Mouse (Mus musculus): ENCODE results near the gene Cep89.

DNA sequence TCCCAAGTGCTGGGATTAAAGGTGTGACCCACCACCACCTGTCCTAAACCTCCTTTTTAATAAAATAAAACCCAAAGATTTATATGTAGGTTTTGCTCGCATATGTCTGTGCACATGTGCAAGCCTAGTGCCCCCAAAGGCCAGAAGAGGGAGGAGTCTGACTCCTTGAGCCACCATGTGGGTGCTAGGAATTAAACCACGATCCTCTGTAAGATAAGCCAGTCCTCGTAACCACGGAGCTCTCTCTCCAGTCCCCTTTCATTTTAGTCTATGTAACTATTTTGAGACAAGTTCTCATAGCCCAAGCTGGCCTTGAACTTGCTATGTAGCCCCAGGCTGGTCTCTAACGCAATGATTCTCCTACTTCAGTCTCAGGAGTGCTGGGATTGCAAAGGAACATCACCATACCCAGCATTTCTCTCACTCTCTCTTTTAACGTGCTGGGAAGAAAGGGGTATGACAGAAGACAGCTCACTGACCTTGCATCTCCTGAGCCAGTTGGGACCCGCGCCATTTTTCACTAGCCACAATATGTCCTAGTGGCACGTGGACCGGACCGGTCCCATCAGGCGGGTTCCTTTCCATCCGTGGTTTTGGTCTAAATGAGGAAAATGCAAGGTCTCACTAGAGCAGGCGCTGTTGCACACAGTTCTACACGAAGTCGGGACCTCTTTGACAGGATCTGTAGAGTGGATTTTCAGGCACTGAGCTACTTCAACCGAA is 940 bp upstream of the Cep89 start:
- TF ChIP-seq POLR2AphosphoS2 (IDR thresholded peaks at IDR 0.05; ENCODE audit: insufficient read length, low read depth) (no peak), POLR2A (IDR thresholded peaks at IDR 0.05; ENCODE audit: insufficient read length, low read depth) (no peak), E2F4 (IDR thresholded peaks at IDR 0.05; ENCODE audit: insufficient read depth) (no peak), USF1 (IDR thresholded peaks at IDR 0.05; ENCODE audit: low read depth) (no peak), SRF (IDR thresholded peaks at IDR 0.05; ENCODE audit: control insufficient read depth, insufficient read length, low read depth) (no peak), CEBPB (IDR thresholded peaks at IDR 0.05; ENCODE audit: insufficient read depth, poor library complexity, severe bottlenecking) (no peak), MYOG (IDR thresholded peaks at IDR 0.05; ENCODE audit: control insufficient read depth in 1 of 3, insufficient read depth in 1 of 3, insufficient read length in 2 of 3, low read depth in 2 of 3) (no peak), MAX (IDR thresholded peaks at IDR 0.05; ENCODE audit: low read depth) (no peak), REST (IDR thresholded peaks at IDR 0.05; ENCODE audit: insufficient read depth, insufficient read length) (no peak)

Measured in myocyte (in vitro differentiated cells).